Mouse (Mus musculus): ENCODE data around the gene Tenm2. TPM values are rescaled to one million over a fixed set of nuclear protein-coding genes. Genes with fewer than 3 reads are reported as not detected.

The Tenm2 gene
- polyA plus RNA-seq, 1 experiment from 2014 or later: 5.6 TPM

- Histone ChIP-seq H3K4me3 (no peak overlapping the region), H3K9me3 (no peaks in the 10 kb centered on the region), H3K9ac (no peak overlapping the region), H3K27ac (no peak overlapping the region), H3K27me3 (no peaks in the 10 kb centered on the region), H3K4me2 (no peak overlapping the region), H3K4me1 (no peaks in the 10 kb centered on the region), H3K36me3 (no peaks in the 10 kb centered on the region)
- ATAC-seq (ENCODE audit: insufficient number of reproducible peaks, low FRiP score, low TSS enrichment, low read depth): no peak
- 14% methylated on average over 3 of the region's 3 CpGs for WGBS
Measured at GRCm38 (mm10) chr11:37186132-37186531, 49.6 kb downstream of the Tenm2 start.

- no peak overlapping the region for H3K4me3 ChIP-seq
- WGBS: 81% methylated on average over 6 of the region's 6 CpGs
- H3K36me3 ChIP-seq: no peaks in the 10 kb centered on the region
- no peak for ATAC-seq (ENCODE audit: insufficient number of reproducible peaks, low FRiP score, low TSS enrichment, low read depth)
- no peaks in the 10 kb centered on the region for H3K27me3 ChIP-seq
- no peaks in the 10 kb centered on the region for H3K9me3 ChIP-seq
- H3K4me1 ChIP-seq: no peaks in the 10 kb centered on the region
- no peak overlapping the region for H3K4me2 ChIP-seq
- H3K9ac ChIP-seq: no peak overlapping the region
- H3K27ac ChIP-seq: no peak overlapping the region
Measured at GRCm38 (mm10) chr11:37177426-37177825, 58.3 kb downstream of the Tenm2 start.

DNA sequence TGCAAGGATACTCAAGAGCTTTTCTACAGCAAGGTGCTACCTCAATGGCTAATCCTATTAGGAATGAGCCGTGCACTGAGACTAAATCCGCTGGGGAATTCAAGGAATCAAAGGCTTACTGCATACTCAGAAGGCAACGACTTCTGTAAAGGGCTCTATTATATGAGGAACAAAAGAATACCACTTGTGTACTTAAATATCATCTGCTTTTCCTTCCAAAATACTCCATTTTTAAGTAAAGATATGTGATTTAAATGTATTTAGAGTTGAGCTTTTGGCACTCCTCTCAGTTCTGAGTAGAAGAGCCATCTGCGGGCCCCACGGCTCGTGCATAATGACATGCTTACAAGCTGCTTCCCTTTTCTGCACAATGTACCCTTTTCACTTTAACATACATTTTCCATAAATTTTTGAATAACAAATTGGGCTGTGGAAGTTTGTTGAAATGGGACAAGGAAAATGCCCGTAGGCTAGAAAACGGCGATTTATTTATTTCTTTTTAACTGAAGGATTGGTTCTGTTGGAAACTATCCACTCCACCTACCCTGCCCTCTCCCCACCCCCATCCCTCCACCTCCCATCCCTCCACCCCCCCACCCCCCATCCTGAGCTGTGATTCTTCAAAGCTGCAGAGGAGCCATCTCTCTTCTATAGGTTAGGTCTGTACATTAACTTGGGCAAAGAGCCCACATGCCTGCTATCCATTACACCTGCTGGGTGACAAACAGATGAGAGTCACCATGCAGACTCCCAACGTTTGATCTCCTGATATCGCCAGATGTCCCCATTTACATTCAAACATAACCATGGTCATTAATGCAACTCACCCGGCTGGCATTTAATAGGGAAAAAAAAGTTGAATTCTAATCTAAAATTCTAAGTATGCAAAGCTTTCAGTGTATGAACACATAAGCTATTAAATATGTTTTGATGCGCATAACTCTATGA, 81.6 kb downstream of the Tenm2 start:
- H3K4me2 ChIP-seq: no peak overlapping the region
- no peaks in the 10 kb centered on the region for H3K36me3 ChIP-seq
- whole genome bisulfite sequencing: 35% methylated on average over 13 of the region's 13 CpGs
- no peaks in the 10 kb centered on the region for H3K27me3 ChIP-seq
- ATAC-seq (ENCODE audit: insufficient number of reproducible peaks, low FRiP score, low TSS enrichment, low read depth): no peak
- H3K4me3 ChIP-seq: no peak overlapping the region
- H3K4me1 ChIP-seq: no peaks in the 10 kb centered on the region
- no peak overlapping the region for H3K9ac ChIP-seq
- no peak overlapping the region for H3K27ac ChIP-seq
- no peaks in the 10 kb centered on the region for H3K9me3 ChIP-seq

DNA sequence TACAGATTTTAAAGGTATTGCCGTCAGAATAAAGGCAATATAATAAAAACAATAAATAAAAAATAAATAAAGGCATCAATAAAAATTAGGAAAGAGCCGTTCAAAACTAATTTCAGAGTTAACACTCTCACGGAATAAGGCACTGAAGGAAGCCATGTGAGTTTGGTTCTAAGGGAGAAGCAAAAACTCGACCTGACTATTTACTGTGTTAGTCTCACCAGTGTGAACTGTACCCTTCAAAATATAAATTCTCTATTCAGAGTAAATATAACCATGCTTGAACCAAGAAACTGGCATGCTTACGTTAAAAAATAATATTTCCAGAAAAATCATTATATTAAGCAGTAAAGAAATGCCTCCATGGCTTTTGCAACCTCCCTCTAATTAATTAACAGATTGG, 82.4 kb downstream of the Tenm2 start:
- no peak overlapping the region for H3K27ac ChIP-seq
- no peaks in the 10 kb centered on the region for H3K9me3 ChIP-seq
- no peak overlapping the region for H3K4me2 ChIP-seq
- H3K4me1 ChIP-seq: no peaks in the 10 kb centered on the region
- no peaks in the 10 kb centered on the region for H3K36me3 ChIP-seq
- no peaks in the 10 kb centered on the region for H3K27me3 ChIP-seq
- no peak overlapping the region for H3K4me3 ChIP-seq
- no peak for ATAC-seq (ENCODE audit: insufficient number of reproducible peaks, low FRiP score, low TSS enrichment, low read depth)
- 59% methylated on average over 5 of the region's 5 CpGs for WGBS
- no peak overlapping the region for H3K9ac ChIP-seq

DNA sequence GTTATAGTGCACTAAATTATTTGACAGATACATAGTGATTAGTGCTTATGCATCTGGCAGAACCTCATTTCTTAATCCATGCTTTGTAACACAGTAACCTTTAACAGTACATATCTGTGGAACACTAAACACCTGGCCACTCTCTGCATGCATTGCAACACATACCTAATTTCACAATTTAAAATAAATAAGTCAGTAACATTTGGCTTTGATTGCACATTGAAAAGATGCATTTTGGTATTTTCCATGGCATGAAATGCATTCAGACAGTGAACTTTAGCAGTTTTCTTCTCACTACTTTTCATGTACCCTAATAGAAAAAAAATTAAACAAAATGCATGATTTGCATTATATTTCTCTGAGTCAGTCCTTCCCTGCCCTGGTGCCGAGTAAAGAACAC, 85.8 kb downstream of the Tenm2 start:
- no peak for ATAC-seq (ENCODE audit: insufficient number of reproducible peaks, low FRiP score, low TSS enrichment, low read depth)
- no peaks in the 10 kb centered on the region for H3K9me3 ChIP-seq
- no peaks in the 10 kb centered on the region for H3K4me1 ChIP-seq
- 50% methylated on average over 1 of the region's 1 CpGs for WGBS
- no peak overlapping the region for H3K4me3 ChIP-seq
- no peak overlapping the region for H3K9ac ChIP-seq
- no peak overlapping the region for H3K27ac ChIP-seq
- H3K36me3 ChIP-seq: no peaks in the 10 kb centered on the region
- H3K4me2 ChIP-seq: no peak overlapping the region
- no peaks in the 10 kb centered on the region for H3K27me3 ChIP-seq

DNA sequence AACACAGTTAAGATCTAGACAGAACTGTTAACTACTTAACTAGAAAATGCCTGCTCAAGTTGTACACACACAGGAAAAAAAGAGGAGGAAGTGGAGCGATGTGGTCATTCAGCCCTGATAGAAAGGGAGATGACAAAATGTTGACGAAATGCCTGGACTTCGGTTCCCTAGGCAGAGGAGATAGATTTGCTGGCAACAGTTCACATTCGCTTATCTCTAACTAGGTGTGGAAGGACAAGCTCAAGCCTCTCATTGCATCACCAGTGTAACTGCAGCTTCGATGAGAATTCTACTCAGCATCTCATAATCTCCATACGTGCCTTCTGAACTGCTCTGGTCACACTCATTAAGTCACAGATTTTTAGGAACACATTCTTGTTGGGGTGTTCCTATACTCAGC, 91.8 kb downstream of the Tenm2 start:
- H3K36me3 ChIP-seq: no peaks in the 10 kb centered on the region
- WGBS: 72% methylated on average over 6 of the region's 6 CpGs
- H3K27ac ChIP-seq: no peak overlapping the region
- H3K9ac ChIP-seq: no peak overlapping the region
- H3K4me1 ChIP-seq: no peaks in the 10 kb centered on the region
- no peaks in the 10 kb centered on the region for H3K9me3 ChIP-seq
- H3K4me2 ChIP-seq: no peak overlapping the region
- no peak for ATAC-seq (ENCODE audit: insufficient number of reproducible peaks, low FRiP score, low TSS enrichment, low read depth)
- H3K27me3 ChIP-seq: no peaks in the 10 kb centered on the region
- H3K4me3 ChIP-seq: no peak overlapping the region

- Histone ChIP-seq H3K9me3 (no peaks in the 10 kb centered on the region), H3K4me2 (no peak overlapping the region)
- WGBS: 85% methylated on average over 2 of the region's 2 CpGs
Measured at GRCm38 (mm10) chr11:37143478-37143877, 92.3 kb downstream of the Tenm2 start.

GRCm38 (mm10) chr11:37128893-37129292, 106.9 kb downstream of the Tenm2 start:
- WGBS: 76% methylated on average over 2 of the region's 2 CpGs

More at GRCm38 (mm10) chr11:37143478-37143877, 92.3 kb downstream of the Tenm2 start:
- no peaks in the 10 kb centered on the region for H3K36me3 ChIP-seq
- H3K4me1 ChIP-seq: no peaks in the 10 kb centered on the region
- H3K27ac ChIP-seq: no peak overlapping the region
- no peak overlapping the region for H3K9ac ChIP-seq
- ATAC-seq (ENCODE audit: insufficient number of reproducible peaks, low FRiP score, low TSS enrichment, low read depth): no peak
- no peak overlapping the region for H3K4me3 ChIP-seq
- H3K27me3 ChIP-seq: no peaks in the 10 kb centered on the region

GRCm38 (mm10) chr11:37118058-37118457, 117.7 kb downstream of the Tenm2 start:
- Histone ChIP-seq H3K9me3 (no peaks in the 10 kb centered on the region), H3K4me2 (no peak overlapping the region), H3K4me1 (no peaks in the 10 kb centered on the region), H3K36me3 (no peaks in the 10 kb centered on the region), H3K27ac (no peak overlapping the region), H3K4me3 (no peak overlapping the region), H3K9ac (no peak overlapping the region), H3K27me3 (no peaks in the 10 kb centered on the region)
- ATAC-seq (ENCODE audit: insufficient number of reproducible peaks, low FRiP score, low TSS enrichment, low read depth): no peak

More at GRCm38 (mm10) chr11:37128893-37129292, 106.9 kb downstream of the Tenm2 start:
- Histone ChIP-seq H3K36me3 (no peaks in the 10 kb centered on the region), H3K9me3 (no peaks in the 10 kb centered on the region), H3K27me3 (no peaks in the 10 kb centered on the region), H3K4me2 (no peak overlapping the region), H3K9ac (no peak overlapping the region), H3K4me1 (no peaks in the 10 kb centered on the region), H3K4me3 (no peak overlapping the region), H3K27ac (no peak overlapping the region)
- ATAC-seq (ENCODE audit: insufficient number of reproducible peaks, low FRiP score, low TSS enrichment, low read depth): no peak

DNA sequence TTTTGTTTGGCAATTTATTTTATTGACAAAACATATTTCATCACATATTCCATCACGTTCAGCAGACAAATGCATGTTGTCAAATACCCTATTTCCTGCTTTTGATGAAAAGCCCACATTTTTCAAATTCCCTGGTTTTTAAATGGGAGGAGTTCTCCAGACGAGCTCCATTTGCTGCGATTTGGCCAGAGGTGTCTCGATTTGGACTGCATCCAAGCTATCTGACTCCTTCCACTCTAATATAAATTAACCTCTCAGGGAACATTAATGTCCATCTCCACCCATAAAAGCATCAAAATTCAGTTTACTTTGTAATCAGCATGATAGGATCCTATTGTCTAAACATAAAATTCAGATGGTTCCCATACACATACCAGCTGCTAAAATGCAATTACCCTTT, 120.6 kb downstream of the Tenm2 start:
- WGBS: 46% methylated on average over 4 of the region's 4 CpGs
- Histone ChIP-seq H3K4me3 (no peak overlapping the region), H3K9ac (no peak overlapping the region), H3K4me2 (no peak overlapping the region), H3K9me3 (no peaks in the 10 kb centered on the region), H3K36me3 (no peaks in the 10 kb centered on the region), H3K27me3 (no peaks in the 10 kb centered on the region), H3K4me1 (no peaks in the 10 kb centered on the region), H3K27ac (no peak overlapping the region)
- ATAC-seq (ENCODE audit: insufficient number of reproducible peaks, low FRiP score, low TSS enrichment, low read depth): no peak

GRCm38 (mm10) chr11:37107069-37107468, 128.7 kb downstream of the Tenm2 start:
- H3K9ac ChIP-seq: no peak overlapping the region
- H3K36me3 ChIP-seq: no peaks in the 10 kb centered on the region
- no peak for ATAC-seq (ENCODE audit: insufficient number of reproducible peaks, low FRiP score, low TSS enrichment, low read depth)
- H3K9me3 ChIP-seq: no peaks in the 10 kb centered on the region
- no peak overlapping the region for H3K27ac ChIP-seq
- no peak overlapping the region for H3K4me3 ChIP-seq
- WGBS: 64% methylated on average over 2 of the region's 2 CpGs
- H3K4me2 ChIP-seq: no peak overlapping the region
- no peaks in the 10 kb centered on the region for H3K4me1 ChIP-seq
- H3K27me3 ChIP-seq: no peaks in the 10 kb centered on the region

GRCm38 (mm10) chr11:37079403-37079802, 156.4 kb downstream of the Tenm2 start:
- ATAC-seq (ENCODE audit: insufficient number of reproducible peaks, low FRiP score, low TSS enrichment, low read depth): no peak
- Histone ChIP-seq H3K9ac (no peak overlapping the region), H3K27ac (no peak overlapping the region), H3K4me2 (no peak overlapping the region), H3K27me3 (no peaks in the 10 kb centered on the region), H3K36me3 (no peaks in the 10 kb centered on the region), H3K4me3 (no peak overlapping the region), H3K9me3 (no peaks in the 10 kb centered on the region), H3K4me1 (no peaks in the 10 kb centered on the region)
- 79% methylated on average over 5 of the region's 5 CpGs for WGBS
